Mouse (Mus musculus) cortical plate, adult 2 months (tissue): ENCODE results near the gene Ptgr2. TPM values are rescaled to one million over a fixed set of nuclear protein-coding genes. Genes with fewer than 3 reads are reported as not detected.
A peak's percentile ranks its signal among the peaks of the same experiment; 100 is the strongest.
"Not testable (repeated sequence)": the region's sequence is repeated elsewhere in the genome, so short reads cannot be mapped to it uniquely, and the experiment has no call there.

Experiments
- H3K27ac ChIP-seq: fragments of 200-500 bp; 2 replicates; pipeline ENCODE4 v1.5.1; 2012; ENCODE audit warnings: low read length, control low read depth, inconsistent platforms; ENCODE audit not compliant: insufficient read depth
- H3K4me1 ChIP-seq: fragments of 200-500 bp; 2 replicates; pipeline ENCODE4 v1.6.1; 2011; ENCODE audit warnings: low read length; ENCODE audit not compliant: control insufficient read depth, insufficient read depth
- H3K4me3 ChIP-seq: fragments of 200-500 bp; 2 replicates; pipeline ENCODE4 v1.5.1; 2011; ENCODE audit warnings: mild to moderate bottlenecking, low read length, control low read depth; ENCODE audit not compliant: insufficient read depth
- CTCF ChIP-seq: fragments of 200-500 bp; IDR thresholded peaks from 2 replicates; pipeline ENCODE4 v1.5.1; 2011; ENCODE audit warnings: mild to moderate bottlenecking, control low read depth, low read length; ENCODE audit not compliant: insufficient read depth; ENCODE audit errors: extremely low read depth
- POLR2A ChIP-seq: fragments of 200-500 bp; IDR thresholded peaks from 2 replicates; pipeline ENCODE4 v1.6.1; 2011; ENCODE audit warnings: mild to moderate bottlenecking, low read length, control low read depth; ENCODE audit not compliant: insufficient read depth; ENCODE audit errors: extremely low read depth
- polyA plus RNA-seq: library from polyadenylated mRNA; depleted of rRNA; stranded (reverse); fragments of >200 nt; gene quantifications from 2 replicates; pipeline ENCODE4 v1.2.3, GENCODE M21; 2012; rRNA removed

Gene Ptgr2
- polyA plus RNA-seq: 30.3 and 31.0 TPM in 2 replicates

DNA sequence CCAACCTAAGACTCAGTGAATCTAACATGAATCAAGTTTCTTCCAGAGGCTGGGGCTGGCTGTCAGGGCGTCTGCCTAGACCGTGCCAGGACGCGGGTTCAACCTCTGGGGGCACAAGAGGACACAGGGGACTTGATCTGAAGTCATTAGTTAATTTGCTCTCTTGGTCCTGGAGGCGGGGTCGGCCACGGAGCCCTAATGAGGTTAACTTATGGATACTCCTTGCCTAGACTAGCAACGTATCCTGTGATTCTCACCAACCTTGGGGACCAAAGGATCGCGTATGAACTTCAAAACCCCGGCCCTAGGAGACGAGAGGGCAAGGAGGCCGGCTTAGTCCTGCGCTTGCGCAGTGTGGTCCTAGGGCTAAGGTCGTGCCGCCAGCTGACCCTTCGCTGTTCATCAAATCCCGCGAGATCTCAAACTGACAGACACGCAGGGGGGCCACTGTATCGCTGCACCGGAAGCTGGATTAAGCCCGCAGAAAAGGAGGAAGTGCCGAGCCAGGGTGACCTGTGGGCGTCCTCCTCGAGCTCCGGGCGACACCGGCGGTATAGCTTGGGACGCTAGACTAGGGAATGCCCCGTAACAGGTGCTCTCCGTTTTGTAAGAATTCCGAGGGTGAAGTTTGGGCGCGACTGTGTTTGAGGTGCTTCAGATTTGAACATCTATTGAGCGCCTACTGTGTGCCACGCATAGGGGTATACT lies at the start of gene Ptgr2:
Ptgr2 (plus strand) TSS at position 348 of the 708 bp plus-strand sequence.
- TF ChIP-seq POLR2A (peak; percentile 74), CTCF (no peak)
- peak within 1 kb of the TSS; percentile 54 for H3K4me3 ChIP-seq

GRCm38 (mm10) chr12:84235577-84235976 lies 49.5 kb upstream of the Ptgr2 start:
- TF ChIP-seq POLR2A (no peak), CTCF (no peak)
- no peak overlapping the region for H3K27ac ChIP-seq
- no peak overlapping the region for H3K4me3 ChIP-seq
- H3K4me1 ChIP-seq: no peaks in the 10 kb centered on the region

More for the DNA sequence above, at the start of gene Ptgr2:
- peaks cover 3% of the 10 kb centered on the region; the same call in 1 of the 2 replicates for H3K4me1 ChIP-seq
- 0 out of 2 replicates have a peak within 1 kb of the TSS, but pooled peaks have one; percentile 15 for H3K27ac ChIP-seq

- Histone ChIP-seq H3K27ac (no peak overlapping the region), H3K4me3 (no peak overlapping the region), H3K4me1 (no peaks in the 10 kb centered on the region)
- no peak for TF ChIP-seq CTCF
- no peak for TF ChIP-seq POLR2A
These were observed 48.9 kb upstream of the Ptgr2 start for GRCm38 (mm10) chr12:84235981-84236752.

GRCm38 (mm10) chr12:84237036-84237435 lies 48.0 kb upstream of the Ptgr2 start:
- H3K4me3 ChIP-seq, H3K27ac ChIP-seq, H3K4me1 ChIP-seq: not testable (repeated sequence)

DNA sequence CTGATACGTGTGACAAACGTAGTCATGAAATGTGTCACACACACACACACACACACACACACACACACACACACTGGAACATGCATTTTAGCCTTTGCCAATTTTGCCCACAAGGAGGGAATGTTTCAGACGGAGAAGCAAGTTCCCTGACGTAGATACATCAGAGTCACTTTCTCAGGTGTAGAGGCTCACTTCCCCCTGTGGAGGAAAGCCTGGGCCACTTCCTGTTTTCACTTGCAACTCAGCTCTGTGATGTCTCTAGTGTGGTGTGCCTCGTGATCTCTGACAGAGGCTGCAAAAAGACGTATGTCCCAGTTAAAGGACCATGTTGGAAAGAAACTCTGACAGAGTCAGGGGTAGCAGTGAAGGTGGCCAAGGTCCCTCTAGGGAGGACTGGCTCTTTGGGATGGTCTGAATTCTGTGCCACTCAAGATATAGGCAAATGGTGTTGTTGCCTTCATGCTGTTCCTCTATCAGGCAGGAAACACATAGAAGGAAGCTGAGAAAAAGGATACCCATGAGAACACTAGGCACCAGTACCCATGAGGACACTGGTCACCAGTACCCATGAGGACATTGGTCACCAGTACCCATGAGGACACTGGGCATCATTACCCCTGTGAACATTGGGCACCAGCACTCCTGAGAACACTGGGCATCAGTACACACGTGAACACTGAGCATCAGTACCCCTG lies 41.8 kb upstream of the Ptgr2 start:
- no peak for TF ChIP-seq POLR2A
- no peak for TF ChIP-seq CTCF
- H3K27ac ChIP-seq: no peak overlapping the region
- no peaks in the 10 kb centered on the region for H3K4me1 ChIP-seq
- no peak overlapping the region for H3K4me3 ChIP-seq

- Histone ChIP-seq H3K4me1 (no peaks in the 10 kb centered on the region), H3K27ac (no peak overlapping the region), H3K4me3 (no peak overlapping the region)
- TF ChIP-seq POLR2A: no peak
- no peak for TF ChIP-seq CTCF
These were observed 39.3 kb upstream of the Ptgr2 start for GRCm38 (mm10) chr12:84245683-84246082.

- Histone ChIP-seq H3K4me1 (no peaks in the 10 kb centered on the region), H3K4me3 (no peak overlapping the region), H3K27ac (no peak overlapping the region)
- TF ChIP-seq POLR2A: no peak
- peak; percentile 74 for TF ChIP-seq CTCF
These were observed 35.8 kb upstream of the Ptgr2 start for GRCm38 (mm10) chr12:84249217-84249616.

DNA sequence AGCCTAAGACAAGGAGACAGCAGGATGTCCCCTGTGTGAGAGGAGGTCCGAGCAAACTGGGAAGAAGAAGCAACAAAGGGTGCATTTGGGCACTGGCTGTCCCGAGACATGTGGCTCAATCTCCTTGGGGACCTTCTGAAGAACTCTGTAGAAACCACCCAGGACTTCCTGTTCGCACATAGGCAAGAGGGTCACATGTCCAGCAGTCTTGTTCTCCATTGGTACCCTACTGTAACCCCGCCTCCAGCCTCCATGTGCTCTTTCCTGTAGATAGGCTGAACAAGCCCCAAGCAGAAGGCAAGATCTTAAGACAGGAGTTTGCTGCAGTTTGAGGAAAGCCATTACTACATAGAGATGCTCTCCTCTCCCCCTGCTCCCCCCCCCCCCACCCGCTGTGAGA lies 32.2 kb upstream of the Ptgr2 start:
- no peaks in the 10 kb centered on the region for H3K4me1 ChIP-seq
- no peak overlapping the region for H3K4me3 ChIP-seq
- TF ChIP-seq CTCF (no peak), POLR2A (no peak)
- H3K27ac ChIP-seq: no peak overlapping the region

DNA sequence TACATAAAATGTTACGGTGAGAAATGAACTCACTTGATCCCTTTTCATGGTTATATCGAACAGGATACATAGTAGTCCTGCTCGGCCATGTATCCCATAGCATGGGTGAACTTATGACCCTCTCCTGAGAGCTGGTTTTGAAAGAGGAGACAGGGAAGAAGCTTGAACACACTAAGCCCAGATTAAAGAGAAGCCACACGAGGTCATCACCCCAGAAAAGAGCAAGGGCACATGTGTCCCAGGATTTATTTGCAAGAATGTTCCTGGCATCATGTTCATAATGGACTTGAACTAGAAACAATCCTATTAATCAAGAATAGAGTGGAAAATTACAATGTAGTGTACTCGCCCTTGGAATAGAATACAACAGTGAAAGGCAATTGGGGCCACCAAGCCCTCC lies 30.1 kb upstream of the Ptgr2 start:
- H3K4me1 ChIP-seq: no peaks in the 10 kb centered on the region
- no peak overlapping the region for H3K27ac ChIP-seq
- no peak overlapping the region for H3K4me3 ChIP-seq
- TF ChIP-seq CTCF: no peak
- TF ChIP-seq POLR2A: no peak

DNA sequence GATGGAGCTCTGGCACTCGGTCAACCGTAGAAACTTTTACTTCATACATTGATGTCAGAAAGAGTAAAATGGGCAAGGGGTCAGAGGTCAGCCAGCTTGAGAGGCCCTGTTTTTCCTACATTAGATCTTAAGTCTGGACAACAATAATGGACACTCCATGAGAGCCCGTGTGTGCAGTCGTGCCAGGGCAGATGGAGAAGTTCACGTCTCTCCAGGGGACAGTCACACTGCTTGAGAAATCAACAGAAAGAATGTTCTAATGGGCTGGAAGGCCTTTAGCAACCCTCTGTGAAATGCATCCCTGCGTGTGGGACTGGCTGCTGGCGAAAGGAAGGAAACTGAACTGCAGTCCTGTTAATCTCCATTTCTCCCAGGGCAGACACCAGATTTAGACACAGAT lies 24.7 kb upstream of the Ptgr2 start:
- H3K4me3 ChIP-seq: no peak overlapping the region
- TF ChIP-seq CTCF: no peak
- no peak for TF ChIP-seq POLR2A
- H3K27ac ChIP-seq: no peak overlapping the region

More for the DNA sequence above, 24.7 kb upstream of the Ptgr2 start:
- no peaks in the 10 kb centered on the region for H3K4me1 ChIP-seq
